In the genomic region with DNA sequence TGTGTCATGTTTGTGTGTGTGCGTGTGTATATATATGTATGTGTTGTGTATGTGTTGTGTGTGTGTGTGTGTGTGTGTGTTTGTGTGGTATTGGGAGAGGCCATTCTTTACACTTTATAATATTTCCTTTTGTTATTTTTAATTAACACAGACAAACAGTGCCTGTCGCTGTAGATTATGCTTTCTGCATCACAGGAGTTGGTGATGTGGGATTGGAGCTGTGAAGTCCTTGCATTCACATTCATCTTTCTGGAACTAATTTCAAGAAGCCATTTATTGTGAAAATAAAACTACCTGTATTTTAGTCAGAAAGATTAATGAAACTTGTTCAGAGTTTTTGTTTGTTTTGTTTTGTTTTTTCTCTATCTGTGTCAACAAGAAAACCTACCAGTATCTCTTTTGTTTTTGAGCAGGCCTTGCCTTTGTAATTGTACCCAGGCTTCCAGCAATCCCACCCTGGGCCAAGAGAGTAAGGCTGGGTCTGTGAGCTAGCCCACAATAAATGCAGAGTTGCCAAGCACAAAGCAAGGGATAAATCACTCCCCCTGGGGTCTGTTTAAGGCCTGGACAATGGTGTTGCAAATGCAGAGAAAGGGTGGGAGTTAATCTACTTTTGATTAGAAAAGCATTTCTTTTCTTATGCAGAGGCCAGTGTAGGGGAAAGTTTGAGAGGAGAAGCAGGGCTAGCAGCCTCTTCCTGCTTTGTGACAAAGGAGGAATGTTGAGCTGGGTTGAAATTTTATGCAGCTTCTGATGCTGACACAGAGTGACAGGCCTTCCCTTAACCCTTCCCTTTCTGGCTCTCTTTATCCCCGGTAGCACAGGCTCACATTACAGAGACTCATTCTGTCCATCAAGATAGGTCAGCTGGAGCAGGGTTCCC, we compare ENCODE assay signal across 12 mouse cellular contexts.
DNase-seq lines count a peak whose midpoint lies in the region; ATAC-seq and TF ChIP-seq lines count a peak whose summit lies in the region.
"Had no signal": no experiment of that assay in that cellular context is flagged by ENCODE, and none has a peak within 500 bp of the region (broad histone marks: within the 10 kb centered on the region; RNA-seq: fewer than 3 reads in every experiment).

No protein-coding gene starts in this region.

- DNase-seq in lung, embryonic 14.5 days, result peak; percentile 4
- DNase-seq in lung, postnatal 4 days, result no peak
- peak; percentile 73 for DNase-seq in embryonic facial prominence, embryonic 11.5 days (ENCODE audit: low spot score)
- DNase-seq in retina, postnatal 1 day, result peak; percentile 92
- DNase-seq in urinary bladder, postnatal 4 days (ENCODE audit: low spot score in 2 of 2), result no peak
- no peak for DNase-seq in urinary bladder, adult 2 months (ENCODE audit: low spot score)
- DNase-seq: cerebellum, adult 9-10 months; right cerebral cortex, adult 18-20 months had no signal

- ATAC-seq in lung, embryonic 14.5 days (ENCODE audit: insufficient read depth), result peak; percentile 21; the same call in 1 of the 2 replicates
- peak; percentile 89 for ATAC-seq in embryonic facial prominence, embryonic 11.5 days (replicated peaks; ENCODE audit: insufficient number of reproducible peaks, low FRiP score, low TSS enrichment, low read depth)
- no peak for ATAC-seq in hindbrain, embryonic 16.5 days
- no peak for ATAC-seq in intestine, postnatal 0 days
- ATAC-seq: inflammation-experienced regulatory T-cells, adult 6 months; Patski had no signal

- H3K4me2 ChIP-seq in lung, embryonic 14.5 days, result no peak overlapping the region
- H3K4me2 ChIP-seq in embryonic facial prominence, embryonic 11.5 days (ENCODE audit: low read depth, low read length), result no peak overlapping the region
- H3K4me2 ChIP-seq in hindbrain, embryonic 16.5 days (ENCODE audit: low read length), result no peak overlapping the region
- H3K4me2 ChIP-seq in intestine, postnatal 0 days (replicated peaks; ENCODE audit: low read depth), result no peak overlapping the region

- peaks cover 3% of the 10 kb centered on the region; the same call in 1 of the 2 replicates for H3K4me1 ChIP-seq in lung, embryonic 14.5 days (ENCODE audit: insufficient read depth)
- H3K4me1 ChIP-seq in embryonic facial prominence, embryonic 11.5 days (ENCODE audit: control insufficient read depth, insufficient read depth, low read length), result no peaks in the 10 kb centered on the region; the same call in 1 of the 2 replicates
- peaks cover 3% of the 10 kb centered on the region; the same call in 1 of the 2 replicates for H3K4me1 ChIP-seq in hindbrain, embryonic 16.5 days (ENCODE audit: control insufficient read depth, insufficient read depth, low read depth, low read length)
- H3K4me1 ChIP-seq in intestine, postnatal 0 days (replicated peaks; ENCODE audit: control insufficient read depth, insufficient read depth, low read length), result no peaks in the 10 kb centered on the region

- H3K4me3 ChIP-seq in lung, embryonic 14.5 days (ENCODE audit: low read depth, low read length), result no peak overlapping the region
- H3K4me3 ChIP-seq in embryonic facial prominence, embryonic 11.5 days (ENCODE audit: low read depth, low read length), result no peak overlapping the region
- no peak overlapping the region for H3K4me3 ChIP-seq in hindbrain, embryonic 16.5 days (ENCODE audit: low read length)
- H3K4me3 ChIP-seq in intestine, postnatal 0 days (ENCODE audit: low read depth, low read length), result no peak overlapping the region

- no peaks in the 10 kb centered on the region for H3K9me3 ChIP-seq in lung, embryonic 14.5 days (ENCODE audit: low read depth, low read length)
- no peaks in the 10 kb centered on the region for H3K9me3 ChIP-seq in embryonic facial prominence, embryonic 11.5 days (replicated peaks; ENCODE audit: control insufficient read depth, low read length)
- H3K9me3 ChIP-seq in hindbrain, embryonic 16.5 days (ENCODE audit: control insufficient read depth, low read length), result no peaks in the 10 kb centered on the region
- no peaks in the 10 kb centered on the region for H3K9me3 ChIP-seq in intestine, postnatal 0 days (ENCODE audit: control insufficient read depth)

- H3K36me3 ChIP-seq in lung, embryonic 14.5 days (ENCODE audit: insufficient read depth), result no peaks in the 10 kb centered on the region
- no peaks in the 10 kb centered on the region for H3K36me3 ChIP-seq in embryonic facial prominence, embryonic 11.5 days (replicated peaks; ENCODE audit: control insufficient read depth, insufficient read depth, low read depth, low read length)
- H3K36me3 ChIP-seq in hindbrain, embryonic 16.5 days (ENCODE audit: control insufficient read depth, insufficient read depth, low read length), result no peaks in the 10 kb centered on the region
- H3K36me3 ChIP-seq in intestine, postnatal 0 days (ENCODE audit: control insufficient read depth, insufficient read depth), result no peaks in the 10 kb centered on the region

- no peak for TF ChIP-seq CTCF in lung, embryonic 14.5 days (IDR thresholded peaks at IDR 0.05; ENCODE audit: low read depth)
- TF ChIP-seq CTCF in intestine, postnatal 0 days (IDR thresholded peaks at IDR 0.05; ENCODE audit: low read depth), result no peak

- no peak overlapping the region for H3K9ac ChIP-seq in lung, embryonic 14.5 days
- H3K9ac ChIP-seq in embryonic facial prominence, embryonic 11.5 days (replicated peaks; ENCODE audit: low read length), result peak overlapping the region; percentile 30; the same call in 1 of the 2 replicates
- no peak overlapping the region for H3K9ac ChIP-seq in hindbrain, embryonic 16.5 days (ENCODE audit: low read depth, low read length)
- H3K9ac ChIP-seq in intestine, postnatal 0 days (ENCODE audit: low read depth, low read length), result no peak overlapping the region

- 55% methylated on average over 3 of the region's 3 CpGs for WGBS in lung, embryonic 14.5 days
- WGBS in embryonic facial prominence, embryonic 11.5 days, result 34% methylated on average over 3 of the region's 3 CpGs
- WGBS in hindbrain, embryonic 16.5 days, result 35% methylated on average over 3 of the region's 3 CpGs
- 63% methylated on average over 3 of the region's 3 CpGs for WGBS in intestine, postnatal 0 days

- no peaks in the 10 kb centered on the region for H3K27me3 ChIP-seq in lung, embryonic 14.5 days (ENCODE audit: insufficient read depth, low read length)
- no peaks in the 10 kb centered on the region for H3K27me3 ChIP-seq in embryonic facial prominence, embryonic 11.5 days (ENCODE audit: control insufficient read depth, insufficient read depth, low read length)
- H3K27me3 ChIP-seq in hindbrain, embryonic 16.5 days (replicated peaks; ENCODE audit: control insufficient read depth, insufficient read depth, low read length), result no peaks in the 10 kb centered on the region
- H3K27me3 ChIP-seq in intestine, postnatal 0 days (replicated peaks; ENCODE audit: control insufficient read depth, insufficient read depth, low read length), result no peaks in the 10 kb centered on the region

- peak overlapping the region; percentile 48 for H3K27ac ChIP-seq in lung, embryonic 14.5 days (ENCODE audit: low read depth)
- peak overlapping the region; percentile 79 for H3K27ac ChIP-seq in embryonic facial prominence, embryonic 11.5 days (replicated peaks; ENCODE audit: low read depth, low read length)
- H3K27ac ChIP-seq in hindbrain, embryonic 16.5 days (ENCODE audit: low read depth, low read length), result peak overlapping the region; percentile 48; the same call in 1 of the 2 replicates
- H3K27ac ChIP-seq in intestine, postnatal 0 days (ENCODE audit: low read depth, low read length), result no peak overlapping the region

Comparison
In these comparisons a context has a peak if more than half of its experiments do, and no peak if none do; other contexts are left out.
1. DNase-seq: peak in lung, embryonic 14.5 days (single experiment), embryonic facial prominence, embryonic 11.5 days (single experiment) and retina, postnatal 1 day (single experiment); none in lung, postnatal 4 days (0 of 2), urinary bladder, postnatal 4 days (0 of 2) and urinary bladder, adult 2 months (single experiment).
2. ATAC-seq: peak in lung, embryonic 14.5 days (single experiment) and embryonic facial prominence, embryonic 11.5 days (single experiment); none in hindbrain, embryonic 16.5 days (single experiment) and intestine, postnatal 0 days (single experiment).